Mouse (Mus musculus) urinary bladder, postnatal 10 days (tissue): ENCODE results near the gene Mmp23.
"Not testable (repeated sequence)": the region's sequence is repeated elsewhere in the genome, so short reads cannot be mapped to it uniquely, and the experiment has no call there.

ENCODE experiments used
- DNase-seq: peaks from one replicate; pipeline ENCODE4 v3.0.0; 2022; ENCODE audit warnings: low spot score

Gene Mmp23

GRCm38 (mm10) chr4:155653086-155653450, at the start of gene Mmp23:
Gene Mmp23 (minus strand): TSS chr4:155653384.
- DNase-seq: peak; percentile 38

DNA sequence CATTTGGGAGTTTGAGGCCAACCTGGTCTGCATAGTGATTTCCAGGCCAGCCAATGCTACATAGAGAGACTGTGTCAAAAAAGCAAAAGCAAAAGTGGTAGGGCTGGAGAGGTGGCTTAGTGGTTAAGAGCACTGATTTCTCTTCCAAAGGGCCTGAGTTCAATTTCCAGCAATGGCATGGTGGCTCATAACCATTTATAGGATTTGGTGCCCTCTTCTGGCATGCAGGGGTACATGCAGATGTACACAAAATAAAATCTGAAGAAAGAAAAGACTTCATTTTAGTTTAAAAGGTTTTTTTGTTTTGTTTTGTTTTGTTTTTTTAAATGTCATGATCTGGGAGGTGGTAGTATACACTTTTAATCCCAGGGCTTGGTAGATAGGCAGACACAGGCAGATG, 47.2 kb upstream of the Mmp23 start:
- no peak for DNase-seq

- no peak for DNase-seq
Observed at GRCm38 (mm10) chr4:155696261-155697255, 43.4 kb upstream of the Mmp23 start.

- DNase-seq: no peak
Observed at GRCm38 (mm10) chr4:155695531-155696062, 42.4 kb upstream of the Mmp23 start.

DNA sequence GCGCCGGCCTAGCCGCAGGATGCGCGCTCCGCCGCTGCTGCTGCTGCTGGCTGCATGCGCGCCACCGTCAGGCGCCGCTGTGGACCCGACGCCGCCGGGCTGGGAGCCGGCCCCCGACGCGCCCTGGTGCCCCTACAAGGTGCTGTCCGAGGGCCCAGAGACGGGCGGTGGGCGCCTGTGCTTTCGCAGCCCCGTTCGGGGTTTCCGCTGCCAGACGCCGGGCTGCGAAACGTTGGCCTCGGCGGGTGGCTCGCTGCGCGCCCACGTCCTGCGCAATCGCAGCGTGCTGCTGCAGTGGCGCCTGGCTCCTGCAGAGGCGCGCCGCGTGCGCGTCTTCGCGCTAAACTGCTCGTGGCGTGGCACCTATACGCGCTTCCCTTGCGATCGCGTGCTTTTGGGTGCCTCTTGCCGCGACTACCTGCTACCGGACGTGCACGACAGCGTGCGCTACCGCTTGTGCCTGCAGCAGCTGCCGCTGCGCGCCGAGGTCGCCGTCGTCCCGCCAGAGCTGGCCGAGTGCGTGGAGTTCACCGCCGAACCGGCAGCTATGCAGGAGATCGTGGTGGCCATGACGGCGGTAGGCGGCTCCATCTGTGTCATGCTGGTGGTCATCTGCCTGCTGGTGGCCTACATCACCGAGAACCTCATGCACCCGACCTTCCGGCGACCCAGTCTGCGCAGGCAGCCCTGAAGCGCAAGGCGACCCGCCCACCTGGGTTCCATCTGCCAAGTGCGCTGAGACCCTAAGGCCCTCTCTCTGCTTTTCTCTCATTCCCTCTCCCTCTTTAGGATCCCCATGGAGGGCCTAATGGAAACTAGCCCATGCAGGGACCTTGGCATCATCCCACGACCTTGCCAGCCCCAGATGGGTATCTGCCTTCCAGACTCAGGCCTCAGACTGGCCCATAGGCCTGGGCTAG, 41.6 kb upstream of the Mmp23 start:
- DNase-seq: no peak

DNA sequence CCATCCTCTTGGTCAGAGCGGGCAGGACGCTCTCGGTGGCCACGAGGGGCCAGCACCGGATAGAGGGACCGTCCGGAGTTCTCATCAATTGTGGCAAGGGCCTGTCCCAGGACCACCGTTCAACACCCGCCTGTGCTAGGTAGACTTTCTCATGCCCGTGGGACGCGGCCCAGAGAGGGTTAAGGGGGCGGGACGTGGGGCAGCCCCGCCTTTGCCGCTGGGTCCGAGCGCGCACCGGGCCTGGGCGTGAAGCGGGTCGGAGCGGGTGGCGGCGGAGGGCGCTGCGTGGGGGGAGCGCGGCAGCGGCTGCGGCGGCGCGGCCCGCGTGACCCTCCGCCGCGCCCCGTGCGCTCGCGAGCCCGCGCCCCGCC, 40.9 kb upstream of the Mmp23 start, which contains the start of gene Fndc10:
Gene Fndc10, plus strand, starts transcription at position 232 of the 371 bp plus-strand sequence.
- DNase-seq: peak; percentile 17

DNA sequence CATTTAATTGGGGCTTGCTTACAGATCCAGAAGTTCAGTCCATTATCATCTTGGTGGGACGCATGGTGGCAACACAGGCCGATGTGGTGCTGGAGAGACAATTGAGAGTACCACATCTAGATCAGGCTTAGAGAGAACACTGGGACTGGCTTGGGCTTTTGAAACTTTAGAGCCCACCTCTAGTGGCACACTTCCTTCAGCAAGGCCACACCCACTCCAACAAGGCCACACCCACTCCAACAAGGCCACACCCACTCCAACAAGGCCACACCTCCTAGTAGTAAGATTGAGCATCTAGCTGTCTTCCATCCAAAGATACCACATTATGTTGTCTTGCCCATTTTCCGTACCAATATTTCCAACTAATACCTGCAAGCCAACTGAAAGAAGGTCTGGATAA, 39.2 kb upstream of the Mmp23 start:
- no peak for DNase-seq

DNA sequence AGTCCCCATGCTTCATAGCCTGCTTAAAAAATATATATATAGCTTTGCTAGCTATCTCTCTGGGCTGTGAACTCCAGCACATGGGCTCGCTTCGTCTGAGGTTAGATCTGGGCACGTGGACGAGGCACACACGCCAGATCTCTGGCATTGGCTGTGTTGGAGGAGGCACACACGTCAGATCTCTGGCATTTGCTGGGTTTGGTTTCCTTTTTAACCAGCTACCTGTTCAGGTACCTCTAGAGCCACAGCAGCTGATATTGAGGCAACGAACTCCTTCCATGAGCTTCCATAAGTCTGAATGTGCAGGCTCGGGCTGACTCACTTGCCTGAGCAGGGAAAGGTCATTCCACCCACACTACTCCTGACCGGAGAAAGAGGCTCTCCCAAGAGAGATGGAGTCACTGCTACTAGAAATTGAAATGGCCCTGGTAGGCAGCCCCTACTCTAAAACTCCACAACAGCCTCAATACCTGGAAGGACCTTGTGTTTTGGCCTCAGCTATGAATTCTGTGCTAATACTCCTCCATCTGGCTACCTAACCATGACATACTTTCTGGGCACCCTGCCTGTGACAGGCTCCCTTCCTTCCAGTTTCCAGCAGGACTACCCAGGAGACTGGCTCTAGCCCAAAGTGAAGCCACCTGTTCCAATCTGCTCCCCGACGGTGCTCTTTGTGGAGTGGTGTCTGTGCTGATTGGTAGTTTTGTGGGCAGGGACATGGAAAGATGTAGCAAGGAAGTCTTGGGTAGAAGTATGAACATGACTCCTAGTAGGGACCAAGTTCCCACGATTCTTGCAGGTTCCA, 37.6 kb upstream of the Mmp23 start:
- DNase-seq: no peak

- DNase-seq: not testable (repeated sequence)
Observed at GRCm38 (mm10) chr4:155687764-155688163, 34.6 kb upstream of the Mmp23 start.

DNA sequence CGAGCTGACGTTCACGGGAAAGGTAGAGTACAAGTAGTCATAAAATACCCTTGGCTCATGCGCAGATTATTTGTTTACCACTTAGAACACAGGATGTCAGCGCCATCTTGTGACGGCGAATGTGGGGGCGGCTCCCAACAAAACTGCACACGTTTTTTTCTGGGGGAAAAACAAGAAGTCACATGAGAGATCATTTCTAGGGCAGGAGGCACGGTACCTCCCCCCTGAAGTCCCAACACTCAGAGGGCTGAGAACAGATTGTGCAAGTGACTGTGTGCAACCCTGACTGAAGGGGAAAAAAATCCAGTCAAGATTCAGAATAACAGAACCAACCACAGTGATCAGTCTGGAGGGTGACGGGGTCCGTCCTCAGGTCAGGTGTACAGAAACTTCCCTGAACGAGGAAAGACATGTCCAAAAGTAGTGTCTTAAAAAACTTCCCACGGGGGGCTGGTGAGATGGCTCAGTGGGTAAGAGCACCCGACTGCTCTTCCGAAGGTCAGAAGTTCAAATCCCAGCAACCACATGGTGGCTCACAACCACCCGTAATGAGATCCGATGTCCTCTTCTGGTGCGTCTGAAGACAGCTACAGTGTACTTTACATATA, 30.6 kb upstream of the Mmp23 start:
- not testable (repeated sequence) for DNase-seq

DNA sequence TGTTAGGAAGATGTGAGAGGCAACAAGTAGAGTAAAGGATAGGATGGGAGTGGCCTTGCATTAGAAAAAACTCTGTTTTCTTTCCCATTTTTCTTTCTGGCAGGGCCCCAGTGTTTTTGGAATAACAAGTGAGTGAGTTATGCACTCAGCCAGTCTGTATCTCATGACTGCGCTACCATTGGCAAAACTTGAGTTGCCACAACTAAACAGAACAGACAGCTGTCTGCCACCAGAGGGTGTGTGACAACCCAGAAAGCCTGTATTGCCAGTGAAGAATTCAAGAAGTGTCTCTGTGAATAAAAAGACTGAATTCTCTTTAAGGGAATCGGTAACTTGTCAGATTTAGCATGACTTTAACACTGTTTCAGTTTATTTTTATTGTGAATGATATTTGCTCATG, 22.8 kb upstream of the Mmp23 start:
- no peak for DNase-seq

GRCm38 (mm10) chr4:155672082-155672481, 18.9 kb upstream of the Mmp23 start:
- no peak for DNase-seq

DNA sequence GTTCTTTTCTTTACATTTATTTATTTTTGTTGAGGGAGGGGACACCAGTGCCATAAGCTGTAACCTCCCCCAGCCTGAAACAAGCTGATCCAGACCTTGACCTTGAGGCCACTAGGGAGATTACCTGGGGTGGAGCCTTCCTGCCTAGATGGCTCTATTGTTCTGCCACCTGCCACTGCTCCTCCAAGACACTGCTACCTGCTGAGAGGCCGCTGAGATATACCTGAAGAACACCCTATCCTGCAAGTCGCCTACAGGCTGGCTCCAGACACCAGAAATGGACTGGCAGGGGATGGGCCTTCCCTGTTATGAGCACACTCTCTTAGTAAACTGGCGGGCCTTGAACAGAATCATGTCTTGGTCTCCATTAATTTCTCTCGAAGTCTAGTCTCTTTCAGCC, 17.1 kb upstream of the Mmp23 start:
- not testable (repeated sequence) for DNase-seq

GRCm38 (mm10) chr4:155669598-155670075, 16.5 kb upstream of the Mmp23 start:
- DNase-seq: no peak

GRCm38 (mm10) chr4:155668689-155669597, 15.8 kb upstream of the Mmp23 start, which contains the start of gene Mib2:
Gene Mib2 (minus strand): TSS chr4:155669198.
- DNase-seq: peak; percentile 85

DNA sequence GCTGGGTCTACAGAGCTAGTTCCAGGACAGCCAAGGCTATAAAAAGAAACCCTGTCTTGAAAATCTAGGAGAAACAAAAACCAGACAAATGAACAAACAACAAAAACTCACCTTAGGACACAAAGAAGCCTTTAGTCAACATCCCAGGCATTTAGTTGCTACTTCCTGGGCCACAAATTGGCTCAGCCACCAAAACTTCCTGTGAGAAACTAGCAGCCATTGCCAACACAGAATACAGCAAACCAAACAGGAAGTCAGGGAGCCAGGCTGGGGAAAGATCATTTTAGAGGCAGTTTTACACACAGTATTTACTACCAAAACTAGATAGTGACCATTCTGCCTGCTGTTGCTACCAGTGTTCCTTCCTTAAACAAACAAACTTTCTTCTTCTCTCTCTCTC, 13.7 kb upstream of the Mmp23 start:
- no peak for DNase-seq

DNA sequence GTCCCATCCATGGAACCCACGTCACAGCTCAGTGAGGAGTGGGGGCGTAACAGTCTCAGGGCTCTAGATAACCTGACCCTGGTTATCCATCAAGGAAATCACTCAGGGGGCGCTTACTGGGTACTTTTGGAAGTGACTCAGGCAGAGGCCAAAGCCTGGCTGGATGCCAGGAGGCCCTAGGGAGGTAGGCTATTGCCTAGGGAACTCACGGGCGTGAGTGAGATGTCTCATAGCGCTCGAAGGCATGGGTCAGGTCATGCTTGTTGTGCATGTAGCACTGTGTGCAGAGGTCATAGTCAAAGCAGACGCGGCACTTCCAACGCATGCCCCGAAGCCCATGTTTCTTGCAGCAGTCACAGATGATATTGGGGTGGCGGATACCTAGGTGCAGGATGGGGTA, 7.5 kb upstream of the Mmp23 start:
- no peak for DNase-seq

DNA sequence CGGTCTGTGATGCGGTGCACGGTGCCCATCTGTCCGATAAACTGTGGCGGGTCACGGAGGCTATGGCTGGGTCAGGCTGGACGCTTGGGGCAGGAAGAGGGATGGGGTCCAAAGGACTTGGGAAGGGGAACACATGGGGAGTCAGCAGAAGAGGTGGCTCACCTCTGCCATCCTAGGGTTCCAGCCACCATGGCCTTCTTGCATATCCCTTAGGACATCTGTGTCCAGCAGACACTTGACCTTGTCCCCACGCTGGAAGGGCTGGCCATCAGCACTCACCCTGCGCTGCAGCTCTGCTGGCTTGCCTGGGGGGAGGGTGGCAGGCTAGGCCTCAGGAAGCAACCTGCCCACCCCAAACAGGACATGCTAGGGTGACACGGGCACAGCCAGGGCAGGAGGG, 5.8 kb upstream of the Mmp23 start:
- no peak for DNase-seq

DNA sequence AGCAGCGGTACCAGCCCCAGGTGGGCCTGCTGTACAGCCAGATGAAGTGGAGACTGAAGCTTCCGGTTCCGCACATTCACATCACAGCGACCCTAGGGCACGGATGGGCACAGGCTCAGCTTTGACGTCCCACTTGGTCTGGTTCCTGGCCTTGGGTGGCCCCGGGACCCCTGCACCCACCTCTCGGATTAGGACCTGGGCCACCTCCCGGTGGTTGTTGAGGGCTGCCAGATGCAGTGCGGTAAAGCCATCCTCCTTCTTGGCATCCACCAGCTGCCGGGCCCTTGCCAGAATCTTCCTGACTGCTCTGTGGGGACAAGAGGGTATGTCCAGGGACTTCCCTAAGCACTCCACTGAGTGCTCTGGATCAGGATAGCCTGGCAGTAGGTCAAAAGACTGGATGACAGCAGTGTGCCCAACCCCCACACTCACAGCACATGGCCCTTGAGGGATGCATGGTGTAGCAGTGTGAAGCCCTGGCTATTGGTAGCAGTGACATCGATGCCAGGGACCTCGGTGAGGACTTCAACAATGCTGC, 3.1 kb upstream of the Mmp23 start:
- no peak for DNase-seq
